Mouse (Mus musculus) bone marrow, adult 2 months (tissue): ENCODE measurements around the gene Stfa3. TPM values are rescaled to one million over a fixed set of nuclear protein-coding genes. Genes with fewer than 3 reads are reported as not detected.

Experiments
- H3K27ac ChIP-seq: fragments of 200-500 bp; 2 replicates; pipeline ENCODE4 v1.5.1; 2012; ENCODE audit warnings: low read depth, mild to moderate bottlenecking, control low read depth, inconsistent platforms, low read length; ENCODE audit not compliant: control insufficient read depth, poor library complexity, insufficient read depth
- H3K4me1 ChIP-seq: fragments of 200-500 bp; 2 replicates; pipeline ENCODE4 v1.6.1; 2011; ENCODE audit warnings: low read length; ENCODE audit not compliant: control insufficient read depth, insufficient read depth
- H3K4me3 ChIP-seq: fragments of 200-500 bp; replicated peaks from 2 replicates; pipeline ENCODE3; 2011; ENCODE audit warnings: mild to moderate bottlenecking, low read depth, low read length, control low read depth; ENCODE audit not compliant: control insufficient read depth
- CTCF ChIP-seq: fragments of 200-500 bp; IDR thresholded peaks from 2 replicates; pipeline ENCODE4 v1.5.1; 2011; ENCODE audit warnings: low read length, control low read depth; ENCODE audit not compliant: control insufficient read depth, insufficient read depth
- POLR2A ChIP-seq: fragments of 200-500 bp; IDR thresholded peaks from 2 replicates; pipeline ENCODE4 v1.6.1; 2011; ENCODE audit warnings: low read depth, mild to moderate bottlenecking, control low read depth, low read length, borderline replicate concordance; ENCODE audit not compliant: control insufficient read depth
- WGBS: fragments of 180-500 bp; shearing (Covaris S2); methylation state at CpG from one replicate; pipeline ENCODE4 v1.1.7; 2018; 5-methylcytosine and 5-hydroxymethylcytosine counted together
- polyA plus RNA-seq: library from polyadenylated mRNA; stranded (reverse); fragments of >200 nt; gene quantifications from 2 replicates; pipeline ENCODE4 v1.2.4, GENCODE M21; 2011; ENCODE audit warnings: low replicate concordance; ENCODE audit not compliant: missing spikeins, insufficient read depth, insufficient read length

Gene Stfa3
- 10.8 TPM in 1 of 2 replicates, not detected in the other for polyA plus RNA-seq

- no peak for TF ChIP-seq POLR2A
- TF ChIP-seq CTCF = no peak
- Histone ChIP-seq H3K4me1 (no peaks in the 10 kb centered on the region; the same call in 1 of the 2 replicates), H3K4me3 (no peak within 1 kb of the TSS), H3K27ac (no peak within 1 kb of the TSS)
- 44% methylated on average over 4 of the region's 4 CpGs for WGBS
Observed at GRCm38 (mm10) chr16:36455342-36455802, at the start of gene Stfa3. Gene Stfa3, minus strand, starts transcription at chr16:36455392.

GRCm38 (mm10) chr16:36502286-36502685 is 47.1 kb upstream of the Stfa3 start:
- no peak overlapping the region for H3K4me3 ChIP-seq
- 10% methylated on average over 2 of the region's 2 CpGs for WGBS
- no peak for TF ChIP-seq CTCF
- TF ChIP-seq POLR2A = no peak
- H3K4me1 ChIP-seq = no peaks in the 10 kb centered on the region
- no peak overlapping the region for H3K27ac ChIP-seq

GRCm38 (mm10) chr16:36492420-36492819 is 37.2 kb upstream of the Stfa3 start:
- Histone ChIP-seq H3K4me3 (no peak overlapping the region), H3K4me1 (no peaks in the 10 kb centered on the region), H3K27ac (no peak overlapping the region)
- WGBS = 77% methylated on average over 1 of the region's 1 CpGs
- no peak for TF ChIP-seq CTCF
- no peak for TF ChIP-seq POLR2A

- TF ChIP-seq POLR2A = no peak
- TF ChIP-seq CTCF = no peak
- no peak overlapping the region for H3K4me3 ChIP-seq
- WGBS = 4% methylated on average over 9 of the region's 9 CpGs
- H3K27ac ChIP-seq = no peak overlapping the region; the same call in 1 of the 2 replicates
- no peaks in the 10 kb centered on the region; the same call in 1 of the 2 replicates for H3K4me1 ChIP-seq
Observed at GRCm38 (mm10) chr16:36476866-36477265, 21.7 kb upstream of the Stfa3 start.

- Histone ChIP-seq H3K27ac (no peak overlapping the region), H3K4me3 (no peak overlapping the region), H3K4me1 (no peaks in the 10 kb centered on the region; the same call in 1 of the 2 replicates)
- TF ChIP-seq POLR2A (no peak), CTCF (no peak)
- 76% methylated on average over 3 of the region's 3 CpGs for WGBS
Observed at GRCm38 (mm10) chr16:36475530-36475929, 20.3 kb upstream of the Stfa3 start.

- Histone ChIP-seq H3K27ac (no peak overlapping the region), H3K4me3 (no peak overlapping the region), H3K4me1 (no peaks in the 10 kb centered on the region; the same call in 1 of the 2 replicates)
- 72% methylated on average over 2 of the region's 2 CpGs for WGBS
- TF ChIP-seq CTCF = no peak
Observed at GRCm38 (mm10) chr16:36474849-36475248, 19.7 kb upstream of the Stfa3 start.

- WGBS = 54% methylated on average over 17 of the region's 17 CpGs
- no peaks in the 10 kb centered on the region; the same call in 1 of the 2 replicates for H3K4me1 ChIP-seq
Observed at GRCm38 (mm10) chr16:36473217-36474216, 18.3 kb upstream of the Stfa3 start.

GRCm38 (mm10) chr16:36471066-36471633 is 16.0 kb upstream of the Stfa3 start:
- 50% methylated on average over 13 of the region's 13 CpGs for WGBS
- TF ChIP-seq POLR2A (no peak), CTCF (no peak)
- Histone ChIP-seq H3K27ac (no peak overlapping the region), H3K4me1 (no peaks in the 10 kb centered on the region), H3K4me3 (no peak overlapping the region)

More at GRCm38 (mm10) chr16:36473217-36474216, 18.3 kb upstream of the Stfa3 start:
- Histone ChIP-seq H3K27ac (no peak overlapping the region), H3K4me3 (no peak overlapping the region)
- TF ChIP-seq CTCF = peak; percentile 72
- no peak for TF ChIP-seq POLR2A

- no peaks in the 10 kb centered on the region; the same call in 1 of the 2 replicates for H3K4me1 ChIP-seq
- H3K27ac ChIP-seq = no peak overlapping the region
- TF ChIP-seq POLR2A (no peak), CTCF (0 out of 2 replicates have a peak, but pooled peaks have one; percentile 2)
- H3K4me3 ChIP-seq = no peak overlapping the region
- WGBS = 3% methylated on average over 2 of the region's 2 CpGs
Observed at GRCm38 (mm10) chr16:36469955-36470478, 14.8 kb upstream of the Stfa3 start.
